Mouse (Mus musculus): ENCODE measurements around the gene Kmt2d.

GRCm38 (mm10) chr15:98871070-98871915 is at the start of gene Kmt2d:
- TF ChIP-seq CTCF (IDR thresholded peaks at IDR 0.05) = no peak
- TF ChIP-seq EP300 (IDR thresholded peaks at IDR 0.05) = no peak
